Mouse (Mus musculus): ENCODE data around the gene Grik2.
"Not testable (repeated sequence)": the region's sequence is repeated elsewhere in the genome, so short reads cannot be mapped to it uniquely, and the experiment has no call there.

The Grik2 gene

GRCm38 (mm10) chr10:49319880-49320279 is 468.7 kb downstream of the Grik2 start:
- no peak for DNase-seq (ENCODE audit: low spot score)

DNA sequence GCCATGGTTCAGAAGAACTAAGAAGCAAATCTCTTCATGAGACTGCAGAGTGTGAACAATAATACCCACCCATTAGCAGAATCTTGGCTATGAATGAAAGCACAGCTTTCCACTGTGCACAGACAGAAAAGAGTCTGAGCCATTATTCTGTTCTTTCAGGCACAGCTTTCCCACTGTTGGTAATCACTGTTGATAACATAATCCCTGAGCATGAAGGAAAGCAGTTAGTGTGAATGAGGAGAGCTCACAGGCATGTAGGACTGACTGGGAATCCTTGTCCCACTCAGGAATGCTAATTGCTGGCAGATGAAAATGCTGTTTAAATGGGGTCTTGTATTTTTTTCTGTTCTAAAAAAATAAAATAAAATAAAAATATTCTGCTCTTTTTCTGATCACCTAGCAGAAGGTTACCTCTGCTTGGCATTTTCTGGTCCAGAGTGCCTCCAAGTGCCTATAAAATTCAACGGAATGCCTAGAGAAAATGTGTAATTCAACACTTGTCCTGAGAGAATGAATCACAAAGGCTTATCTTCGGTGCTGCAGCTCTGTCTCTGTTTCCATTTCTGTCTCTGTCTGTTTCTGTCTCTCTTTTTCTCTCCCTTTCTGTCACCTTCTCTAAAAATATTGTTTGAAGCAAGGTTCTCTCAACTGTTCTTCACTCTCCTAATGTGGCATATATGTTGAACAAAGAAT is 532.2 kb downstream of the Grik2 start:
- DNase-seq (ENCODE audit: low spot score) = no peak

DNA sequence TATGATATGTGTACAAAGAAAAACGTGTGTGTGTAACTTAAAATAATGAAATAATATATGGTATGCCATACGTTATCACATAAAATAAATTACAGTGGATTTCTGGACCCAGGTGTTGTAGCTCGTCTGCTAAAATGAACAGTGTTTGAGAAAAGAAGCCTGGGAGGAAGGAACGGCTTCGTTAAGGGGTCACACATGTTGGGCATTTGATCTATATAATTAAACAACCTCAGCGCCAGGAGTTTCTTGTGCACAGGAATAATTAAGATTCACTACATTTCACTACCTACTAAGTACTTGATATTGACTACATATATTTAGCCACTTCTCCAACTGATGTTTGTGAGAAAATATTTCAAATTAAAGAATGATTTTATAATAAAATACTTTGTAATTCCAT is 551.2 kb downstream of the Grik2 start:
- DNase-seq (ENCODE audit: low spot score) = not testable (repeated sequence)

DNA sequence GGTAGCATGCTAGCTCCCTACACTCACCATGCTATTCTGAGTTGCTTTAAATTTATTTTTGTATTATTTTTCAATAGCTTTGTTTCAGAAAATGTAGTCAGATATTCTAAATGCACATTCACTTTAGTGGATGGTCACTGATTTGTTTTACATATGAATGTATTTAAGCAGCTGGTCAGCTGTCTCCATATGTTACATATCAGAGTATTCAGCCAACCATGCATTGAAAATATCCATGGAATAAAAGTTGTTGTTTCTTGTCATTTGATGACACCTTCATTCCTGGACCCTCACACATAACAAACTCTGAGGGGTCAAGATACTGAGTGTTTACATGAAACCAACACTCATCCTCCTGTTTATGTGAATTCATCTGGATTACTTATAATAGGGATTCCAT is 551.7 kb downstream of the Grik2 start:
- DNase-seq (ENCODE audit: low spot score) = not testable (repeated sequence)

DNA sequence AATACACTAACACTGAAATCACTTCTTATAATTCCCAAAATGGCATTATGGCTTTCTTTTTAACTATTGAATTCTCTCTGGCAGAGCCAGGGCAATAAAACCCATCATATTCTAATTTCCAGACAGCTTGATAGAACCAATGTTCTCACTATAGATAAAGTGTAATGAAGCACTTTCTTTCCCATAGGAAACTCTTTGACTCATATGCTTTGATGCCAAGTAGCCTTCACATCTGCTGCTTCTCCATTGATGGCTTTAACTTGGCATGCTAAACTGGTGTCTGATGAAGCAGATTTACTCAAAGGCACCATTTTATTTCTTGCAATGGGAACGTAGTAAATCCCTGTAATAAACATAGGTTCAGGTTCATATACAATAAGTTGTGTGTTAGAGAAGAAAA is 568.5 kb downstream of the Grik2 start:
- DNase-seq (ENCODE audit: low spot score) = no peak

GRCm38 (mm10) chr10:49219631-49220030 is 568.9 kb downstream of the Grik2 start:
- DNase-seq (ENCODE audit: low spot score) = no peak

- no peak for DNase-seq (ENCODE audit: low spot score)
Measured at GRCm38 (mm10) chr10:49191773-49192371, 596.7 kb downstream of the Grik2 start.

- DNase-seq (ENCODE audit: low spot score) = no peak
Measured at GRCm38 (mm10) chr10:49191291-49191690, 597.3 kb downstream of the Grik2 start.

DNA sequence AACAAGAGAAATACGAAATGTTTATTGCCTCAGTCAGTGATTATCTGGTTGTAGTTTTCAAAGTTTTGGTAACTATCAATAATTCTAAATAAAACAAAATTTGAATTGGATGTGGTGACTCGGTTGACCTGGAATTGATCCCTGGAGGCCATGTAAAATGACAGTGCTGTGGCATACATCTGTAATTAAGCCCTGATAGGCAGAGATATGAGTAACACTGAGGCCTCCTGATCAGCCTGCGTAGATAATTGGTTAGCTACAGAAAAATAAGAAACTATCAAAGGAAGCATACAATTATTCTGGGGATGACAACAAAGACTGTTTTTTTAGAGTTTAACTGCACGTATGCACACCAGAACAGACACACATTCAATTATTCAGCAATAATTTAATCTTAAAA is 634.4 kb downstream of the Grik2 start:
- no peak for DNase-seq (ENCODE audit: low spot score)

GRCm38 (mm10) chr10:49151496-49151895 is 637.1 kb downstream of the Grik2 start:
- DNase-seq (ENCODE audit: low spot score) = not testable (repeated sequence)

GRCm38 (mm10) chr10:49149714-49150113 is 638.9 kb downstream of the Grik2 start:
- DNase-seq (ENCODE audit: low spot score) = no peak

DNA sequence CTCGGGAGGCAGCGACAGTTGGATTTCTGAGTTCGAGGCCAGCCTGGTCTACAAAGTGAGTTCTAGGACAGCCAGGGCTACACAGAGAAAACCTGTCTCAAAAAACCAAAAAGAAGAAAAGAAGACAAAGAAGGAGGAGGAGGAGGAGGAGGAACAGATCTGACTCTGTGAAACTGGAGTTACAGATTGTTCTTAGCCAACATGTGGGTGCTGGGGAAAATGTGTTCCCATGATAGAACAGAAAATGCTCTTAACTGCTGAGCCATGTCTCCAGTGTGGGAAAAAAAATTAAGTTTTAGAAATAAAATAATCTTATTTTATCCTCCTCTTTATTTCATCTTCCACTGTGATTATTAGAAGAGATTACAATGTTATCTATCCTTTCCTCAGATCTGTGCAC is 645.9 kb downstream of the Grik2 start:
- DNase-seq (ENCODE audit: low spot score) = no peak

DNA sequence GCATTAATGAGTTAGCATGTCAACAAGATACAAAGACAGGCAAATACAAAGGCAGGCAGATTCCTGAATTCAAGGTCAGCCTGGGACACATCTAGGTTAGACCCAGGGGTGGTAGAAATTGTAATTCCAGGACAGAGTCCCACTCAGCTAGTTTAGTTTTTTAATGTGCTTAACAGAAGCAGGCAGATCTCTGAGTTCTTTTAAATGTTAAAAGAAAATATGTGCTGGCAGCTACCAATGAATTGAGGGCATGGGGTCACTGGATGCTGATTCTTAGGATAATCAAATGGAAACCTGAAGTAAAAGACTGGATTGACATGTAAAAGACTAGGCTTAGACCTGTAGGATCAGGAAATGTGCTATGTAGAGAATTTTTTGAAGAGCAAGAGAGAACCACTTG is 651.8 kb downstream of the Grik2 start:
- no peak for DNase-seq (ENCODE audit: low spot score)

DNA sequence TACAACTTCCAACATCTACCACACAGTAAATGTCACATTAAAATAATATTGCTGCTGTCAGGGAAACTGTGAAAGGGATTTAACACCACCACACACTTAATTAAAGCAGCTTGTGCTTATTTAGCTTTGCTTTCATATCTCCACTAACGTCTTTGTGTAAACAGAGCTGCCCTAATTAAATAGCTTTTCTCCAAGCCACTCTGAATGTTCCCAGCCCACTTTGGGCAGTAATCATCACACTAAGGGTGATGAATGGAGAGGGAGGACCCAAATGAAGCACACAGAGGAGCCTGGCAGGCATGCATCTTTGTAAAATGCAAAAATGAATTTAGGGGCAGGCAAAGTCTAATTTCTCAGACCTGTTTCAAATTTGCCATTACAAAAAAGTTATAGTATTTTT is 657.3 kb downstream of the Grik2 start:
- no peak for DNase-seq (ENCODE audit: low spot score)

DNA sequence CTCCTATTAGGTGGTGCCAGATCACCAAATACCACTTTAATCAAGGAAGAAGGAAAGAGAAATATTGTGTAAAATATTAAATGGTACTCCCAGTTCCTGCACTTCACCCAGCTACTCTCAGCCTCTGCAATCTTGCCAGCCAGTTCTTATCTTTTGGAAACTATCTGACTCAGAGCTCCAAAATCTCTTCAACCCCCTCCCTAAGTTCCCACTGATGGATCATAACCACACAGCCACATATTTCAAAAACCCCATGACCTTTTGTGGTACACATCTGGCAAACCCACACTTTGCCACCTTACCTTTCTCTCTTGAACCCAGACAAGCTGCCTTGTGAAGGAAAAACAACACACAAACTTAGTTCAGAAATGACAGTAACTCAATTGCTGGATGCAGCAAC is 738.2 kb downstream of the Grik2 start:
- DNase-seq (ENCODE audit: low spot score) = no peak

DNA sequence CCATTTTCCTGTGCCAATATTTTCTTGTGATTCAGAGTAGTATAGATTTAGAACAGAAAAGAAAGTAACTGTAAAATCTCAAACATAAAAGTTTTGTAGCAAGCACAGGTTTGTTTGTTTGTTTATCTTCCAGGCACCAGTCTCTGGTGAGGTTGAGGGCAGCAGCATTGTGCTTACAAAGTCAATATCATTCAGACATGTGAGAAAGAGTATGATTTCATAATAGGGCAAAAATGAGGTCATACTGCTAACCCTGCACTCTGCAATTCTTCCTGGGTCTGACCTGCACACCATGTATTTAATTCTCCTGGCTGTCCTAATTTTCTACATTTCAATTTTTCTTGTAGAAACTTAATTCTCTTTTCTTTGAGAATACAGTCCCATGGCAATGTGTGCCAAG is 739.2 kb downstream of the Grik2 start:
- DNase-seq (ENCODE audit: low spot score) = no peak
